Mouse (Mus musculus) lung, postnatal 0 days (tissue): ENCODE measurements at regions not wholly inside any gene's neighbourhood (a gene's known extent, or its start where the extent isn't known, plus 50 kb on each side); places are given as distances from the start of the nearest gene placed in this dataset.

Experiments used
- ATAC-seq: fragments of 200-750 bp; cut with Nextera tagmentation; 2 replicates; pipeline ENCODE4 v1.8.0; 2017; ENCODE audit warnings: moderate library complexity
- DNase-seq: peaks from one replicate; pipeline ENCODE4 v3.0.0-alpha.2; 2016; ENCODE audit warnings: low spot score
- H3K27ac ChIP-seq: fragments of 300-500 bp; sonication (generic); 2 replicates; pipeline ENCODE4 v1.5.1; 2014; ENCODE audit warnings: antibody characterized with exemption, mild to moderate bottlenecking, low read length, mixed read lengths
- H3K27me3 ChIP-seq: fragments of 300-500 bp; sonication (generic); replicated peaks from 2 replicates; pipeline ENCODE4 v1.6.1; 2014; ENCODE audit warnings: low read length, mixed read lengths; ENCODE audit not compliant: insufficient read depth
- H3K36me3 ChIP-seq: fragments of 300-500 bp; sonication (generic); 2 replicates; pipeline ENCODE4 v1.6.1; 2014; ENCODE audit warnings: low read length, mixed read lengths; ENCODE audit not compliant: insufficient read depth
- H3K4me1 ChIP-seq: fragments of 300-500 bp; sonication (generic); 2 replicates; pipeline ENCODE4 v1.6.1; 2014; ENCODE audit warnings: antibody characterized with exemption, low read depth, low read length, mixed read lengths; ENCODE audit not compliant: insufficient read depth
- H3K4me2 ChIP-seq: fragments of 300-500 bp; sonication (generic); replicated peaks from 2 replicates; pipeline ENCODE4 v1.6.1; 2014; ENCODE audit warnings: low read depth, mild to moderate bottlenecking, low read length, moderate library complexity, mixed read lengths
- H3K4me3 ChIP-seq: fragments of 300-500 bp; sonication (generic); 2 replicates; pipeline ENCODE4 v1.5.1; 2014; ENCODE audit warnings: low read depth, low read length
- H3K9ac ChIP-seq: fragments of 300-500 bp; sonication (generic); replicated peaks from 2 replicates; pipeline ENCODE4 v1.6.1; 2014; ENCODE audit warnings: low read depth, mild to moderate bottlenecking
- H3K9me3 ChIP-seq: fragments of 300-500 bp; sonication (generic); 2 replicates; pipeline ENCODE4 v1.6.1; 2016; ENCODE audit warnings: low read length, mixed read lengths
- CTCF ChIP-seq: IDR thresholded peaks from 2 replicates; pipeline ENCODE4 v1.5.1; 2016; ENCODE audit warnings: antibody characterized with exemption, mild to moderate bottlenecking
- EP300 ChIP-seq: IDR thresholded peaks from 2 replicates; pipeline ENCODE4 v1.6.1; 2016; ENCODE audit warnings: antibody characterized with exemption, mild to moderate bottlenecking, control low read depth
- WGBS: fragments of 180-500 bp; shearing (Covaris S2); extraction: QIAGEN DNeasy Blood & Tissue Kit; methylation state at CpG from one replicate; pipeline ENCODE4 v1.1.7; 2014; 5-methylcytosine and 5-hydroxymethylcytosine counted together

- DNase-seq: no peak
Observed at GRCm38 (mm10) chr1:186417101-186417500, 288.7 kb downstream of the Tgfb2 start.

GRCm38 (mm10) chr1:186415321-186415720 is 290.5 kb downstream of the Tgfb2 start:
- 86% methylated on average over 4 of the region's 4 CpGs for WGBS
- Histone ChIP-seq H3K9me3 (no peaks in the 10 kb centered on the region), H3K4me1 (no peaks in the 10 kb centered on the region; the same call in 1 of the 2 replicates), H3K27ac (no peak overlapping the region), H3K9ac (no peak overlapping the region), H3K27me3 (no peaks in the 10 kb centered on the region), H3K4me2 (no peak overlapping the region), H3K4me3 (no peak overlapping the region), H3K36me3 (no peaks in the 10 kb centered on the region)
- DNase-seq (no peak), ATAC-seq (no peak)
- TF ChIP-seq CTCF: no peak

More at GRCm38 (mm10) chr1:186417101-186417500, 288.7 kb downstream of the Tgfb2 start:
- H3K4me2 ChIP-seq: no peak overlapping the region
- no peaks in the 10 kb centered on the region for H3K9me3 ChIP-seq
- H3K27ac ChIP-seq: no peak overlapping the region
- no peaks in the 10 kb centered on the region for H3K36me3 ChIP-seq
- H3K9ac ChIP-seq: no peak overlapping the region
- H3K27me3 ChIP-seq: no peaks in the 10 kb centered on the region
- ATAC-seq: no peak
- TF ChIP-seq EP300 (no peak), CTCF (no peak)
- WGBS: 52% methylated on average over 1 of the region's 1 CpGs
- H3K4me3 ChIP-seq: no peak overlapping the region
- H3K4me1 ChIP-seq: no peaks in the 10 kb centered on the region; the same call in 1 of the 2 replicates

GRCm38 (mm10) chr1:186413886-186414245 is 291.9 kb downstream of the Tgfb2 start:
- no peak overlapping the region for H3K4me3 ChIP-seq
- no peak overlapping the region for H3K4me2 ChIP-seq
- no peak overlapping the region for H3K9ac ChIP-seq
- no peaks in the 10 kb centered on the region for H3K9me3 ChIP-seq
- H3K27ac ChIP-seq: no peak overlapping the region
- DNase-seq (peak; percentile 53), ATAC-seq (0 out of 2 replicates have a peak, but pooled peaks have one; percentile 28)
- 67% methylated on average over 6 of the region's 6 CpGs for WGBS
- TF ChIP-seq EP300 (no peak), CTCF (no peak)
- H3K36me3 ChIP-seq: no peaks in the 10 kb centered on the region
- peaks cover 3% of the 10 kb centered on the region; the same call in 1 of the 2 replicates for H3K4me1 ChIP-seq
- H3K27me3 ChIP-seq: no peaks in the 10 kb centered on the region

GRCm38 (mm10) chr1:186413064-186413885 is 292.5 kb downstream of the Tgfb2 start:
- DNase-seq (peak; percentile 21), ATAC-seq (no peak)
- TF ChIP-seq CTCF (no peak), EP300 (no peak)
- H3K4me3 ChIP-seq: no peak overlapping the region
- 43% methylated on average over 21 of the region's 21 CpGs for WGBS
- H3K36me3 ChIP-seq: no peaks in the 10 kb centered on the region
- no peak overlapping the region for H3K9ac ChIP-seq
- no peaks in the 10 kb centered on the region for H3K27me3 ChIP-seq
- peaks cover 3% of the 10 kb centered on the region; the same call in 1 of the 2 replicates for H3K4me1 ChIP-seq
- H3K27ac ChIP-seq: no peak overlapping the region
- no peak overlapping the region for H3K4me2 ChIP-seq
- H3K9me3 ChIP-seq: no peaks in the 10 kb centered on the region

- Histone ChIP-seq H3K4me2 (no peak overlapping the region), H3K4me1 (peaks cover 3% of the 10 kb centered on the region; the same call in 1 of the 2 replicates), H3K27me3 (no peaks in the 10 kb centered on the region), H3K9ac (no peak overlapping the region), H3K36me3 (no peaks in the 10 kb centered on the region), H3K9me3 (no peaks in the 10 kb centered on the region), H3K4me3 (no peak overlapping the region), H3K27ac (no peak overlapping the region)
- ATAC-seq (no peak), DNase-seq (no peak)
- 83% methylated on average over 2 of the region's 2 CpGs for whole genome bisulfite sequencing
- TF ChIP-seq EP300: no peak
- no peak for TF ChIP-seq CTCF
Observed at GRCm38 (mm10) chr1:186412296-186412695, 293.5 kb downstream of the Tgfb2 start.

GRCm38 (mm10) chr1:186408986-186409441 is 291.9 kb upstream of the Lyplal1 start:
- Histone ChIP-seq H3K4me3 (no peak overlapping the region), H3K9ac (0 out of 2 replicates have a peak overlapping the region, but pooled peaks have one; percentile 3), H3K9me3 (no peaks in the 10 kb centered on the region), H3K4me1 (peaks cover 3% of the 10 kb centered on the region; the same call in 1 of the 2 replicates), H3K4me2 (0 out of 2 replicates have a peak overlapping the region, but pooled peaks have one; percentile 9), H3K27ac (no peak overlapping the region), H3K27me3 (no peaks in the 10 kb centered on the region), H3K36me3 (no peaks in the 10 kb centered on the region)
- no peak for DNase-seq
- no peak for TF ChIP-seq EP300
- no peak for TF ChIP-seq CTCF
- no peak for ATAC-seq
- WGBS: 57% methylated on average over 10 of the region's 10 CpGs
